Mouse (Mus musculus): ENCODE results near the gene Dmbx1. TPM values are rescaled to one million over a fixed set of nuclear protein-coding genes. Genes with fewer than 3 reads are reported as not detected.

Gene Dmbx1
- polyA plus RNA-seq, 1 experiment from 2014 or later: not detected

- Histone ChIP-seq H3K27ac (ENCODE audit: low read length) (no peak overlapping the region), H3K4me1 (ENCODE audit: insufficient read depth, low read length) (peaks cover 11% of the 10 kb centered on the region), H3K9ac (replicated peaks; ENCODE audit: low read length) (no peak overlapping the region), H3K4me3 (ENCODE audit: low read length) (no peak overlapping the region), H3K36me3 (ENCODE audit: insufficient read depth, low read length) (no peaks in the 10 kb centered on the region), H3K9me3 (ENCODE audit: low read length) (no peaks in the 10 kb centered on the region), H3K4me2 (replicated peaks; ENCODE audit: low read depth, low read length) (no peak overlapping the region), H3K27me3 (ENCODE audit: insufficient read depth, low read length) (peaks cover 89% of the 10 kb centered on the region)
- 15% methylated on average over 5 of the region's 5 CpGs for WGBS
- ATAC-seq (ENCODE audit: low FRiP score, low TSS enrichment): no peak
Observed at GRCm38 (mm10) chr4:115902816-115903215, 36.9 kb downstream of the Dmbx1 start.

GRCm38 (mm10) chr4:115897901-115898631 is 41.7 kb downstream of the Dmbx1 start:
- no peaks in the 10 kb centered on the region for H3K9me3 ChIP-seq (ENCODE audit: low read length)
- WGBS: 1% methylated on average over 54 of the region's 56 CpGs
- peaks cover 8% of the 10 kb centered on the region; the same call in 1 of the 2 replicates for H3K4me1 ChIP-seq (ENCODE audit: insufficient read depth, low read length)
- peak overlapping the region; percentile 45 for H3K4me3 ChIP-seq (ENCODE audit: low read length)
- peak; percentile 58; the same call in 1 of the 2 replicates for ATAC-seq (ENCODE audit: low FRiP score, low TSS enrichment)
- no peaks in the 10 kb centered on the region for H3K36me3 ChIP-seq (ENCODE audit: insufficient read depth, low read length)
- H3K4me2 ChIP-seq (replicated peaks; ENCODE audit: low read depth, low read length): peak overlapping the region; percentile 70
- peak overlapping the region; percentile 44 for H3K9ac ChIP-seq (replicated peaks; ENCODE audit: low read length)
- peaks cover 70% of the 10 kb centered on the region for H3K27me3 ChIP-seq (ENCODE audit: insufficient read depth, low read length)
- H3K27ac ChIP-seq (ENCODE audit: low read length): no peak overlapping the region

- Histone ChIP-seq H3K9me3 (ENCODE audit: low read length) (no peaks in the 10 kb centered on the region), H3K4me1 (ENCODE audit: insufficient read depth, low read length) (peaks cover 17% of the 10 kb centered on the region), H3K27ac (ENCODE audit: low read length) (no peak overlapping the region), H3K4me3 (ENCODE audit: low read length) (no peak overlapping the region), H3K27me3 (ENCODE audit: insufficient read depth, low read length) (peaks cover 63% of the 10 kb centered on the region), H3K4me2 (replicated peaks; ENCODE audit: low read depth, low read length) (no peak overlapping the region), H3K9ac (replicated peaks; ENCODE audit: low read length) (no peak overlapping the region), H3K36me3 (ENCODE audit: insufficient read depth, low read length) (no peaks in the 10 kb centered on the region)
- ATAC-seq (ENCODE audit: low FRiP score, low TSS enrichment): peak; percentile 40; the same call in 1 of the 2 replicates
- 22% methylated on average over 3 of the region's 3 CpGs for WGBS
Observed at GRCm38 (mm10) chr4:115894281-115894680, 45.4 kb downstream of the Dmbx1 start.

GRCm38 (mm10) chr4:115890553-115890952 is 49.2 kb downstream of the Dmbx1 start, which contains the start of gene 6430628N08Rik:
6430628N08Rik (plus strand) TSS chr4:115890665.
- no peaks in the 10 kb centered on the region for H3K36me3 ChIP-seq (ENCODE audit: insufficient read depth, low read length)
- peaks cover 31% of the 10 kb centered on the region for H3K27me3 ChIP-seq (ENCODE audit: insufficient read depth, low read length)
- ATAC-seq (ENCODE audit: low FRiP score, low TSS enrichment): peak; percentile 35; the same call in 1 of the 2 replicates
- no peaks in the 10 kb centered on the region for H3K9me3 ChIP-seq (ENCODE audit: low read length)
- H3K4me1 ChIP-seq (ENCODE audit: insufficient read depth, low read length): peaks cover 9% of the 10 kb centered on the region
- under 1% methylated on average over 31 of the region's 31 CpGs for WGBS
- peak within 1 kb of the TSS; percentile 36 for H3K4me3 ChIP-seq (ENCODE audit: low read length)
- 0 out of 2 replicates have a peak within 1 kb of the TSS, but pooled peaks have one; percentile 8 for H3K9ac ChIP-seq (replicated peaks; ENCODE audit: low read length)
- no peak within 1 kb of the TSS for H3K27ac ChIP-seq (ENCODE audit: low read length)
- peak within 1 kb of the TSS; percentile 63 for H3K4me2 ChIP-seq (replicated peaks; ENCODE audit: low read depth, low read length)

GRCm38 (mm10) chr4:115890066-115890465 is 49.7 kb downstream of the Dmbx1 start:
- Histone ChIP-seq H3K9me3 (ENCODE audit: low read length) (no peaks in the 10 kb centered on the region), H3K27ac (ENCODE audit: low read length) (no peak overlapping the region), H3K4me3 (ENCODE audit: low read length) (peak overlapping the region; percentile 36), H3K4me2 (replicated peaks; ENCODE audit: low read depth, low read length) (peak overlapping the region; percentile 63), H3K9ac (replicated peaks; ENCODE audit: low read length) (no peak overlapping the region), H3K4me1 (ENCODE audit: insufficient read depth, low read length) (peaks cover 9% of the 10 kb centered on the region), H3K27me3 (ENCODE audit: insufficient read depth, low read length) (peaks cover 29% of the 10 kb centered on the region), H3K36me3 (ENCODE audit: insufficient read depth, low read length) (no peaks in the 10 kb centered on the region)
- 5% methylated on average over 6 of the region's 6 CpGs for WGBS
- no peak for ATAC-seq (ENCODE audit: low FRiP score, low TSS enrichment)

- Histone ChIP-seq H3K36me3 (ENCODE audit: insufficient read depth, low read length) (no peaks in the 10 kb centered on the region), H3K4me2 (replicated peaks; ENCODE audit: low read depth, low read length) (no peak overlapping the region), H3K4me3 (ENCODE audit: low read length) (no peak overlapping the region), H3K27ac (ENCODE audit: low read length) (no peak overlapping the region), H3K9ac (replicated peaks; ENCODE audit: low read length) (no peak overlapping the region), H3K9me3 (ENCODE audit: low read length) (no peaks in the 10 kb centered on the region), H3K4me1 (ENCODE audit: insufficient read depth, low read length) (peaks cover 9% of the 10 kb centered on the region), H3K27me3 (ENCODE audit: insufficient read depth, low read length) (peaks cover 25% of the 10 kb centered on the region)
- ATAC-seq (ENCODE audit: low FRiP score, low TSS enrichment): no peak
- WGBS: 53% methylated on average over 1 of the region's 1 CpGs
Observed at GRCm38 (mm10) chr4:115886875-115887274, 52.9 kb downstream of the Dmbx1 start.

- no peak for ATAC-seq (ENCODE audit: low FRiP score, low TSS enrichment)
Observed at GRCm38 (mm10) chr4:115885846-115886245, 53.9 kb downstream of the Dmbx1 start.

GRCm38 (mm10) chr4:115884022-115884421 is 55.7 kb downstream of the Dmbx1 start, which contains the start of gene Kncn:
Kncn (plus strand) TSS chr4:115884400.
- 0 out of 2 replicates have a peak, but pooled peaks have one; percentile 23 for ATAC-seq (ENCODE audit: low FRiP score, low TSS enrichment)
- 55% methylated on average over 6 of the region's 6 CpGs for WGBS
- Histone ChIP-seq H3K36me3 (ENCODE audit: insufficient read depth, low read length) (no peaks in the 10 kb centered on the region), H3K4me1 (ENCODE audit: insufficient read depth, low read length) (no peaks in the 10 kb centered on the region), H3K27ac (ENCODE audit: low read length) (no peak within 1 kb of the TSS), H3K4me3 (ENCODE audit: low read length) (no peak within 1 kb of the TSS), H3K4me2 (replicated peaks; ENCODE audit: low read depth, low read length) (no peak within 1 kb of the TSS), H3K27me3 (ENCODE audit: insufficient read depth, low read length) (0 out of 2 replicates have a peak, but pooled peaks cover under 1% of the 10 kb centered on the region), H3K9ac (replicated peaks; ENCODE audit: low read length) (no peak within 1 kb of the TSS), H3K9me3 (ENCODE audit: low read length) (no peaks in the 10 kb centered on the region)

More at GRCm38 (mm10) chr4:115885846-115886245, 53.9 kb downstream of the Dmbx1 start:
- Histone ChIP-seq H3K4me2 (replicated peaks; ENCODE audit: low read depth, low read length) (no peak overlapping the region), H3K4me3 (ENCODE audit: low read length) (no peak overlapping the region), H3K27ac (ENCODE audit: low read length) (no peak overlapping the region), H3K9me3 (ENCODE audit: low read length) (no peaks in the 10 kb centered on the region), H3K4me1 (ENCODE audit: insufficient read depth, low read length) (peaks cover 9% of the 10 kb centered on the region), H3K9ac (replicated peaks; ENCODE audit: low read length) (no peak overlapping the region), H3K27me3 (ENCODE audit: insufficient read depth, low read length) (peaks cover 16% of the 10 kb centered on the region), H3K36me3 (ENCODE audit: insufficient read depth, low read length) (no peaks in the 10 kb centered on the region)
- WGBS: 88% methylated on average over 3 of the region's 3 CpGs

GRCm38 (mm10) chr4:115882195-115882594 is 57.5 kb downstream of the Dmbx1 start:
- no peaks in the 10 kb centered on the region for H3K9me3 ChIP-seq (ENCODE audit: low read length)
- WGBS: 49% methylated on average over 4 of the region's 4 CpGs
- no peak overlapping the region for H3K9ac ChIP-seq (replicated peaks; ENCODE audit: low read length)
- no peaks in the 10 kb centered on the region for H3K36me3 ChIP-seq (ENCODE audit: insufficient read depth, low read length)
- H3K27ac ChIP-seq (ENCODE audit: low read length): no peak overlapping the region
- ATAC-seq (ENCODE audit: low FRiP score, low TSS enrichment): no peak
- no peaks in the 10 kb centered on the region for H3K27me3 ChIP-seq (ENCODE audit: insufficient read depth, low read length)
- peaks cover 6% of the 10 kb centered on the region; the same call in 1 of the 2 replicates for H3K4me1 ChIP-seq (ENCODE audit: insufficient read depth, low read length)
- no peak overlapping the region for H3K4me2 ChIP-seq (replicated peaks; ENCODE audit: low read depth, low read length)
- H3K4me3 ChIP-seq (ENCODE audit: low read length): no peak overlapping the region

GRCm38 (mm10) chr4:115881183-115881582 is 58.5 kb downstream of the Dmbx1 start:
- Histone ChIP-seq H3K4me1 (ENCODE audit: insufficient read depth, low read length) (peaks cover 6% of the 10 kb centered on the region; the same call in 1 of the 2 replicates), H3K9ac (replicated peaks; ENCODE audit: low read length) (no peak overlapping the region), H3K27ac (ENCODE audit: low read length) (no peak overlapping the region), H3K27me3 (ENCODE audit: insufficient read depth, low read length) (no peaks in the 10 kb centered on the region), H3K9me3 (ENCODE audit: low read length) (no peaks in the 10 kb centered on the region), H3K36me3 (ENCODE audit: insufficient read depth, low read length) (no peaks in the 10 kb centered on the region), H3K4me2 (replicated peaks; ENCODE audit: low read depth, low read length) (no peak overlapping the region), H3K4me3 (ENCODE audit: low read length) (no peak overlapping the region)
- no peak for ATAC-seq (ENCODE audit: low FRiP score, low TSS enrichment)
- WGBS: 28% methylated on average over 1 of the region's 1 CpGs

All from kidney, embryonic 16.5 days (tissue).